Mouse (Mus musculus): Measurements from ENCODE around the gene Oas1c. TPM values are rescaled to one million over a fixed set of nuclear protein-coding genes. Genes with fewer than 3 reads are reported as not detected.

The Oas1c gene
- polyA plus RNA-seq, 1 experiment = not detected

DNA sequence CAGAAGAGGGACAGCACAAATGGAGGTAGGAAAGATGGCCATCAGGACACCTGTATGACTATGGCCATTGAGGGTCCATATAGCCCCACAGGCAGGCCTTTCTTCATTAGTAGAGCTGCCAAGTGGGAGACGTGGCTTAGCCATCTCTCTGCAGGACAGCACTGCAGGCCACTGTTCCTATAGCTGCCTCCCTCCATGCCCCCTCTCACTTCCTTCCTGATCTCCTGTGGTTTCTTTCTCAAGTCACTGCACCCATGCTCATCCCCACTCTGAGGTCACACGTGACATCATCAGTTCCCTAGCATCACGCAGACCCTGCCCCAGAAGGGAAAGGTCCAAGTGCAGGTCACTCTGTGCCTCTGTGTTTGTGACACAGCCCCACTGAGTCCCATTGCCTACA lies 25.3 kb downstream of the Oas1c start:
- H3K4me3 ChIP-seq (replicated peaks) = no peak overlapping the region
- H3K36me3 ChIP-seq (replicated peaks; ENCODE audit: low read length) = no peaks in the 10 kb centered on the region
- TF ChIP-seq FLI1 (IDR thresholded peaks at IDR 0.05; ENCODE audit: low read length) (no peak), GATA1 (IDR thresholded peaks at IDR 0.05; ENCODE audit: borderline replicate concordance, low read length) (no peak)
- peaks cover 73% of the 10 kb centered on the region for H3K27me3 ChIP-seq (replicated peaks)
- peaks cover 8% of the 10 kb centered on the region; the same call in 1 of the 2 replicates for H3K9me3 ChIP-seq
- H3K4me1 ChIP-seq = peaks cover 14% of the 10 kb centered on the region

- Histone ChIP-seq H3K4me1 (peaks cover 48% of the 10 kb centered on the region), H3K27me3 (replicated peaks) (peaks cover 72% of the 10 kb centered on the region), H3K9me3 (peaks cover 8% of the 10 kb centered on the region; the same call in 1 of the 2 replicates), H3K4me3 (replicated peaks) (no peak overlapping the region), H3K36me3 (replicated peaks; ENCODE audit: low read length) (no peaks in the 10 kb centered on the region)
- TF ChIP-seq GATA1 (IDR thresholded peaks at IDR 0.05; ENCODE audit: borderline replicate concordance, low read length) (no peak), FLI1 (IDR thresholded peaks at IDR 0.05; ENCODE audit: low read length) (no peak)
These were observed 29.9 kb downstream of the Oas1c start for GRCm38 (mm10) chr5:120782446-120782845.

GRCm38 (mm10) chr5:120781646-120782045 lies 30.7 kb downstream of the Oas1c start:
- Histone ChIP-seq H3K36me3 (replicated peaks; ENCODE audit: low read length) (no peaks in the 10 kb centered on the region), H3K4me1 (peaks cover 48% of the 10 kb centered on the region), H3K4me3 (replicated peaks) (no peak overlapping the region), H3K9me3 (peaks cover 8% of the 10 kb centered on the region; the same call in 1 of the 2 replicates), H3K27me3 (replicated peaks) (peaks cover 73% of the 10 kb centered on the region)
- TF ChIP-seq GATA1 (IDR thresholded peaks at IDR 0.05; ENCODE audit: borderline replicate concordance, low read length) (no peak), FLI1 (IDR thresholded peaks at IDR 0.05; ENCODE audit: low read length) (no peak)

DNA sequence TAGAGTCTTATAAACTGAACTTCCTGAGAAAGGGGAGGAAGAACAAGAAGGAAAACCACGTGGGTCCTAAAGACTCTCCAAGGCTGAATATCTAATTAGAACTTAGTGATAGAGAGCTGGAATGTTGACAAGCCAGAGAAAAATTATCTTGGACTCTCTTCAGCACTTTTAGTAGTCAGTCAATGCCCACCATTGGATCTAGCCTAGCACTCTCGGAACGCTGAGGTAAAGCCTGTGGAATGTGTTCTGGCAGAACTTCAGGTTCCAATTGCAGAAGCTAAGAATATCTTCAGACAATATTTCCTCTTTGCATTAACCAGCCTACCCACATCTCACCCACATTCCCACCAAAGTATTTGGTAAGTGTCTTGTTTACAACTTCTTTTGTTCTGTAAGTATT lies 32.4 kb downstream of the Oas1c start:
- Histone ChIP-seq H3K4me3 (replicated peaks) (no peak overlapping the region), H3K27me3 (replicated peaks) (peaks cover 74% of the 10 kb centered on the region), H3K9me3 (peaks cover 8% of the 10 kb centered on the region; the same call in 1 of the 2 replicates), H3K36me3 (replicated peaks; ENCODE audit: low read length) (no peaks in the 10 kb centered on the region), H3K4me1 (peaks cover 60% of the 10 kb centered on the region)
- TF ChIP-seq FLI1 (IDR thresholded peaks at IDR 0.05; ENCODE audit: low read length) = no peak
- TF ChIP-seq GATA1 (IDR thresholded peaks at IDR 0.05; ENCODE audit: borderline replicate concordance, low read length) = no peak

DNA sequence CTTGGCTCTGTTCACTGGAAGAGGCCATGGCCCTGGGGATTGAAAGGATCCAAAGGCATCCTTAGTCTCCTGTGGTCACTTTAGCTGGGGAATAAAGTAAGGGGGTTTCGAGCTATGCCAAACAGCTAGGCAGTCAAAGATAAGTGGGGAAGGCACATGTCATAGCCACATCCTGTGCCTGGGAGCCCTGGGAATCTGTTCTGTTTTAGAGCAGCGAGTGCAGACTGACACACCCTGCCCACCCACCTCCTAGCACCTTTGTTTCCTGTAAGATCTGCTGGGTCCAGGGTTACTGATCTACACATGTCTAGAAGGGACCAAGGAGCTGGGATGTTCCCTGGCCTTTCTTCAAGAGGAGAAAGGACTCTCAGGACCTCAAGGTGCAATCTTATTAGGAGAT lies 33.4 kb downstream of the Oas1c start:
- H3K9me3 ChIP-seq = peaks cover 8% of the 10 kb centered on the region; the same call in 1 of the 2 replicates
- TF ChIP-seq FLI1 (IDR thresholded peaks at IDR 0.05; ENCODE audit: low read length) (no peak), GATA1 (IDR thresholded peaks at IDR 0.05; ENCODE audit: borderline replicate concordance, low read length) (no peak)
- H3K36me3 ChIP-seq (replicated peaks; ENCODE audit: low read length) = no peaks in the 10 kb centered on the region
- H3K27me3 ChIP-seq (replicated peaks) = peaks cover 78% of the 10 kb centered on the region
- peak overlapping the region; percentile 46 for H3K4me3 ChIP-seq (replicated peaks)
- H3K4me1 ChIP-seq = peaks cover 65% of the 10 kb centered on the region

GRCm38 (mm10) chr5:120777478-120777877 lies 34.8 kb downstream of the Oas1c start, which contains the start of gene Oas3:
Gene Oas3, minus strand, starts transcription at chr5:120777661.
- TF ChIP-seq GATA1 (IDR thresholded peaks at IDR 0.05; ENCODE audit: borderline replicate concordance, low read length) (no peak), FLI1 (IDR thresholded peaks at IDR 0.05; ENCODE audit: low read length) (no peak)
- peaks cover 4% of the 10 kb centered on the region; the same call in 1 of the 2 replicates for H3K9me3 ChIP-seq
- H3K27me3 ChIP-seq (replicated peaks) = peaks cover 79% of the 10 kb centered on the region
- peak within 1 kb of the TSS; percentile 81 for H3K4me3 ChIP-seq (replicated peaks)
- H3K4me1 ChIP-seq = peaks cover 65% of the 10 kb centered on the region
- H3K36me3 ChIP-seq (replicated peaks; ENCODE audit: low read length) = no peaks in the 10 kb centered on the region

DNA sequence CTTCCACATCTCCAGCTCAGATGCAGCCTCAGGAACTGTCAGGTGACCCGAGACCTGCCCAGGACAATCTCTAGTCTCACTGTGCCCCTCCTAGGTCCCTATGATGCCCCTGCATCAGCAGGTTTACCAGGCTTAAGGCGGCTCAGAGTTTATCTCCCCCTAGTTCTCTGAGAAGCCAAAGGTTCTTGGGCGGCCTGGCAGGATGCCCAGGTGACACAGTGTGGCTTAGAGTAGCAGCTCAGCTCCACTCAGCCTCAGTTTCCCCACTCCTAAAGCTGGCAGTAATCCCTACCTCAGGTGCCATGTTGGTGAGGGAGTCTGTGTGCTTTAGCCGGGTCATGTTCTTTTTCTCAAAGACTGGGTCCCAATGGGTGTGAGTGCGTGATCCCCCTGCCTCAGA lies 35.5 kb downstream of the Oas1c start:
- no peak for TF ChIP-seq FLI1 (IDR thresholded peaks at IDR 0.05; ENCODE audit: low read length)
- no peak for TF ChIP-seq GATA1 (IDR thresholded peaks at IDR 0.05; ENCODE audit: borderline replicate concordance, low read length)
- H3K4me1 ChIP-seq = peaks cover 65% of the 10 kb centered on the region
- H3K9me3 ChIP-seq = no peaks in the 10 kb centered on the region
- peak overlapping the region; percentile 72 for H3K4me3 ChIP-seq (replicated peaks)
- H3K36me3 ChIP-seq (replicated peaks; ENCODE audit: low read length) = no peaks in the 10 kb centered on the region
- H3K27me3 ChIP-seq (replicated peaks) = peaks cover 83% of the 10 kb centered on the region

DNA sequence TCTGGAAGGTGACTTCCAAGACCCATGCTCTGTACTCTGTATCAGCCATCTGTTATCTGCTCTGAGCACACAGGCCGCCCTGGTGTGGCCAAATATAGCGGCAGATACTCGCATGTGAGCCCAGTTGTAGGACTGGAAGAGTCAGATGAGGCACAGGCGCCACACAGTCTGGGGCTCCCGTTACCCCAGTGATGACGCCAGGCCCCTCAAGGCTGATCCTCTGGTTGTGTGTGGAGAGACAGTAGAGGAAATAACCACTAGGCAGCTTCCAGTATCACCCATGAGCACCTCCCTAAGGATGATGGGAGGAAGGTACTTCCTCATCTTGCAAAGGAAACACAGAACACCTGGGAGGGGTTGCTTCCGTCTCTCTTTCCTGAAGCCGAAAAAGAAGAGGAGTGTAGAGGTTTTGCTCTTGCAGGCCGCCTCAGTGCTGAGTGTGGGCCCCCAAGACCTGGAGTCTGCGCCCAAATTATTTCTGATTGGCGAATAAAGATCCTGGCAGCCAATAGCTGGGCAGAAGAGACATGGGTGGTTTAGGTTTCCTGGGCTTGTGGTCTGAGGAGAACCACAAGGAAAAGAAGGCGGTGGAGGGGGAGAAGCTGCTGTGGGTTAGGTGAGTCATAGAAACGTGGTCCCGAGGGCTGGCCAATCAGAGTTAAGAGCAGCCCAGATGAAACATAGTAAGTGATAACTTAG lies 36.9 kb downstream of the Oas1c start:
- H3K36me3 ChIP-seq (replicated peaks; ENCODE audit: low read length) = peaks cover 6% of the 10 kb centered on the region
- H3K27me3 ChIP-seq (replicated peaks) = peaks cover 88% of the 10 kb centered on the region
- H3K4me1 ChIP-seq = peaks cover 60% of the 10 kb centered on the region
- TF ChIP-seq GATA1 (IDR thresholded peaks at IDR 0.05; ENCODE audit: borderline replicate concordance, low read length) (no peak), FLI1 (IDR thresholded peaks at IDR 0.05; ENCODE audit: low read length) (no peak)
- H3K4me3 ChIP-seq (replicated peaks) = peak overlapping the region; percentile 60
- peaks cover 8% of the 10 kb centered on the region for H3K9me3 ChIP-seq

- no peak overlapping the region for H3K4me3 ChIP-seq (replicated peaks)
- H3K27me3 ChIP-seq (replicated peaks) = peaks cover 75% of the 10 kb centered on the region
- TF ChIP-seq FLI1 (IDR thresholded peaks at IDR 0.05; ENCODE audit: low read length) (no peak), GATA1 (IDR thresholded peaks at IDR 0.05; ENCODE audit: borderline replicate concordance, low read length) (no peak)
- peaks cover 28% of the 10 kb centered on the region for H3K9me3 ChIP-seq
- peaks cover 17% of the 10 kb centered on the region for H3K36me3 ChIP-seq (replicated peaks; ENCODE audit: low read length)
- no peaks in the 10 kb centered on the region; the same call in 1 of the 2 replicates for H3K4me1 ChIP-seq
These were observed 42.9 kb downstream of the Oas1c start for GRCm38 (mm10) chr5:120769396-120769795.

GRCm38 (mm10) chr5:120765010-120765409 lies 47.3 kb downstream of the Oas1c start:
- Histone ChIP-seq H3K4me1 (no peaks in the 10 kb centered on the region), H3K36me3 (replicated peaks; ENCODE audit: low read length) (peaks cover 15% of the 10 kb centered on the region), H3K27me3 (replicated peaks) (peaks cover 63% of the 10 kb centered on the region), H3K4me3 (replicated peaks) (no peak overlapping the region), H3K9me3 (peaks cover 29% of the 10 kb centered on the region)
- TF ChIP-seq FLI1 (IDR thresholded peaks at IDR 0.05; ENCODE audit: low read length) (no peak), GATA1 (IDR thresholded peaks at IDR 0.05; ENCODE audit: borderline replicate concordance, low read length) (no peak)

Data from megakaryocyte, embryonic 14.5 days (primary cell).